Mouse (Mus musculus): ENCODE results near the gene Relb. TPM values are rescaled to one million over a fixed set of nuclear protein-coding genes. Genes with fewer than 3 reads are reported as not detected.

Gene Relb
- polyA plus RNA-seq, 1 experiment from 2014 or later = 3.3 TPM

GRCm38 (mm10) chr7:19557982-19558900 is 71.0 kb downstream of the Relb start:
- no peak for DNase-seq (ENCODE audit: low spot score)
- peaks cover 69% of the 10 kb centered on the region for H3K4me1 ChIP-seq
- WGBS = 83% methylated on average over 6 of the region's 6 CpGs
- H3K4me3 ChIP-seq = no peak overlapping the region
- H3K36me3 ChIP-seq = peaks cover 37% of the 10 kb centered on the region
- H3K27me3 ChIP-seq (ENCODE audit: insufficient read depth, poor library complexity, severe bottlenecking) = no peaks in the 10 kb centered on the region
- H3K27ac ChIP-seq = no peak overlapping the region
- no peaks in the 10 kb centered on the region for H3K9me3 ChIP-seq

DNA sequence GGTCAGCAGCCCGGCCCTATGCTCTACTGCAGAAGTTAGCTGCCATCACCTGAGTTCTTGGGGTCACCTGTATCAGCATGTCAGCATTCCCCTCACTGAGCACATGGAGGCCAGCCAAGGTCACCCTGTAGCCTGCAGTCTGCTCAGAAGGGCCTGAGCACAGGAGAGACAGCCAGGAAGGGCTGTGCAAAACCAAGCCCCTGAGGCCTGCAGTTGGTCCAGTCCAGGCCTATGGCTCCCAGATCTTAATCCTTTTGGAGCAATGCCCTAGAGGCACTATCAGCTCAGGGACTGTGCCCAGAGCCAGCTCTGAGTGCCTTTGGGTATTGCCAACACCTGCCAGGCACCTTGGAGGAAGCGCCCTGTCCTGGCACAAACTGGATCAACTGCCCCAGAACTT is 72.2 kb downstream of the Relb start:
- WGBS = 95% methylated on average over 2 of the region's 2 CpGs
- H3K27me3 ChIP-seq (ENCODE audit: insufficient read depth, poor library complexity, severe bottlenecking) = no peaks in the 10 kb centered on the region
- no peak overlapping the region for H3K4me3 ChIP-seq
- peaks cover 49% of the 10 kb centered on the region for H3K36me3 ChIP-seq
- peak overlapping the region; percentile 3; the same call in 1 of the 2 replicates for H3K27ac ChIP-seq
- DNase-seq (ENCODE audit: low spot score) = no peak
- peaks cover 74% of the 10 kb centered on the region for H3K4me1 ChIP-seq
- no peaks in the 10 kb centered on the region for H3K9me3 ChIP-seq

Other genes with a start within 250 kb of the Relb start
- 19.2 and 19.3 TPM in 2 replicates for gene Ercc2, start 247.4 kb downstream of the Relb start, polyA plus RNA-seq (2016; fragmentation: Nextera tagmentation; extraction: Ambion mirVana)
- gene Klc3, start 225.3 kb downstream of the Relb start, polyA plus RNA-seq (2016; fragmentation: Nextera tagmentation; extraction: Ambion mirVana) = 4.4 and 5.8 TPM in 2 replicates
- gene Ckm, start 224.7 kb downstream of the Relb start, polyA plus RNA-seq (2016; fragmentation: Nextera tagmentation; extraction: Ambion mirVana) = 3.6 and 9.8 TPM in 2 replicates
- 7.0 and 8.9 TPM in 2 replicates for gene Mark4, start 170.6 kb downstream of the Relb start, polyA plus RNA-seq (2016; fragmentation: Nextera tagmentation; extraction: Ambion mirVana)
- 1.8 and 2.5 TPM in 2 replicates for gene Exoc3l2, start 166.1 kb downstream of the Relb start, polyA plus RNA-seq (2016; fragmentation: Nextera tagmentation; extraction: Ambion mirVana)
- gene Bloc1s3, start 121.1 kb downstream of the Relb start, polyA plus RNA-seq (2016; fragmentation: Nextera tagmentation; extraction: Ambion mirVana) = 1.5 and 2.0 TPM in 2 replicates
- 95.3 and 107 TPM in 2 replicates for gene Trappc6a, start 121.0 kb downstream of the Relb start, polyA plus RNA-seq (2016; fragmentation: Nextera tagmentation; extraction: Ambion mirVana)
- 0.09 and 0.14 TPM in 2 replicates for gene Nkpd1, start 111.6 kb downstream of the Relb start, polyA plus RNA-seq (2016; fragmentation: Nextera tagmentation; extraction: Ambion mirVana)
- gene Ppp1r37, start 66.4 kb downstream of the Relb start, polyA plus RNA-seq (2016; fragmentation: Nextera tagmentation; extraction: Ambion mirVana) = 17.9 and 30.0 TPM in 2 replicates
- gene Zfp296, start 52.2 kb downstream of the Relb start, polyA plus RNA-seq (2016; fragmentation: Nextera tagmentation; extraction: Ambion mirVana) = 0.41 and 0.69 TPM in 2 replicates
- 149 and 182 TPM in 2 replicates for gene Gemin7, start 51.8 kb downstream of the Relb start, polyA plus RNA-seq (2016; fragmentation: Nextera tagmentation; extraction: Ambion mirVana)
- gene Clasrp, start 25.0 kb downstream of the Relb start, polyA plus RNA-seq (2016; fragmentation: Nextera tagmentation; extraction: Ambion mirVana) = 38.7 and 47.6 TPM in 2 replicates
- 94.1 and 101 TPM in 2 replicates for gene Clptm1, start 35.6 kb upstream of the Relb start, polyA plus RNA-seq (2016; fragmentation: Nextera tagmentation; extraction: Ambion mirVana)
- 10.8 TPM in 1 of 2 replicates, not detected in the other for gene Apoc2, start 48.5 kb upstream of the Relb start, polyA plus RNA-seq (2016; fragmentation: Nextera tagmentation; extraction: Ambion mirVana)
- 0.46 TPM in 1 of 2 replicates, not detected in the other for gene Gm44805, start 52.0 kb upstream of the Relb start, polyA plus RNA-seq (2016; fragmentation: Nextera tagmentation; extraction: Ambion mirVana)
- 0.65 TPM in 1 of 2 replicates, not detected in the other for gene Apoc4, start 52.0 kb upstream of the Relb start, polyA plus RNA-seq (2016; fragmentation: Nextera tagmentation; extraction: Ambion mirVana)
- gene Apoc1, start 63.2 kb upstream of the Relb start, polyA plus RNA-seq (2016; fragmentation: Nextera tagmentation; extraction: Ambion mirVana) = 5.4 and 19.9 TPM in 2 replicates
- gene Apoe, start 69.8 kb upstream of the Relb start, polyA plus RNA-seq (2016; fragmentation: Nextera tagmentation; extraction: Ambion mirVana) = 326 and 523 TPM in 2 replicates
- 237 and 260 TPM in 2 replicates for gene Tomm40, start 86.0 kb upstream of the Relb start, polyA plus RNA-seq (2016; fragmentation: Nextera tagmentation; extraction: Ambion mirVana)
- 130 and 138 TPM in 2 replicates for gene Nectin2, start 121.0 kb upstream of the Relb start, polyA plus RNA-seq (2016; fragmentation: Nextera tagmentation; extraction: Ambion mirVana)
- gene Bcam, start 141.6 kb upstream of the Relb start, polyA plus RNA-seq (2016; fragmentation: Nextera tagmentation; extraction: Ambion mirVana) = 140 and 193 TPM in 2 replicates
- gene Cblc, start 167.4 kb upstream of the Relb start, polyA plus RNA-seq (2016; fragmentation: Nextera tagmentation; extraction: Ambion mirVana) = 1.1 and 1.2 TPM in 2 replicates
- gene Bcl3, start 193.3 kb upstream of the Relb start, polyA plus RNA-seq (2016; fragmentation: Nextera tagmentation; extraction: Ambion mirVana) = 1.3 and 2.7 TPM in 2 replicates
- not detected in 2 replicates for gene Gm19345, start 222.6 kb upstream of the Relb start, polyA plus RNA-seq (2016; fragmentation: Nextera tagmentation; extraction: Ambion mirVana)
- 0.09 TPM in 1 of 2 replicates, not detected in the other for gene Ceacam16, start 231.9 kb upstream of the Relb start, polyA plus RNA-seq (2016; fragmentation: Nextera tagmentation; extraction: Ambion mirVana)